Mouse (Mus musculus) myocyte (in vitro differentiated cells): ENCODE measurements around the gene Notch2.

Experiments used
- CEBPB ChIP-seq: IDR thresholded peaks from 2 replicates; pipeline ENCODE4 v1.6.1; 2011; ENCODE audit warnings: mild to moderate bottlenecking, moderate library complexity; ENCODE audit not compliant: poor library complexity, insufficient read depth, severe bottlenecking
- MAX ChIP-seq: IDR thresholded peaks from one replicate; pipeline ENCODE4 v1.6.1; 2011; ENCODE audit warnings: low read depth, mild to moderate bottlenecking, control low read depth
- MYOD1 ChIP-seq, 3 experiments: IDR thresholded peaks; one replicate each; pipeline ENCODE4 v1.6.1; 2011; ENCODE audit warnings: control low read depth in 2 of 3, low read depth in 2 of 3, mild to moderate bottlenecking in 2 of 3, moderate library complexity in 1 of 3; ENCODE audit not compliant: insufficient read length in 2 of 3, control insufficient read depth in 1 of 3
- MYOG ChIP-seq, 3 experiments: IDR thresholded peaks; one replicate each; pipeline ENCODE4 v1.6.1; 2011; ENCODE audit warnings: control low read depth in 2 of 3, low read depth in 2 of 3, mild to moderate bottlenecking in 2 of 3; ENCODE audit not compliant: insufficient read length in 2 of 3, control insufficient read depth in 1 of 3, insufficient read depth in 1 of 3
- POLR2A ChIP-seq: IDR thresholded peaks from one replicate; pipeline ENCODE4 v1.6.1; 2011; ENCODE audit warnings: low read depth, mild to moderate bottlenecking, control low read depth, moderate library complexity; ENCODE audit not compliant: insufficient read length
- POLR2AphosphoS2 ChIP-seq: IDR thresholded peaks from one replicate; pipeline ENCODE4 v1.6.1; 2011; ENCODE audit warnings: low read depth, control low read depth; ENCODE audit not compliant: insufficient read length
- TCF12 ChIP-seq: IDR thresholded peaks from one replicate; pipeline ENCODE4 v1.6.1; 2011; ENCODE audit warnings: mild to moderate bottlenecking, control low read depth; ENCODE audit not compliant: poor library complexity, insufficient read depth, severe bottlenecking
- TCF3 ChIP-seq: IDR thresholded peaks from one replicate; pipeline ENCODE4 v1.6.1; 2011; ENCODE audit warnings: low read depth, control low read depth; ENCODE audit not compliant: insufficient read length
- USF1 ChIP-seq: IDR thresholded peaks from one replicate; pipeline ENCODE4 v1.6.1; 2011; ENCODE audit warnings: low read depth, mild to moderate bottlenecking, control low read depth, moderate library complexity

DNA sequence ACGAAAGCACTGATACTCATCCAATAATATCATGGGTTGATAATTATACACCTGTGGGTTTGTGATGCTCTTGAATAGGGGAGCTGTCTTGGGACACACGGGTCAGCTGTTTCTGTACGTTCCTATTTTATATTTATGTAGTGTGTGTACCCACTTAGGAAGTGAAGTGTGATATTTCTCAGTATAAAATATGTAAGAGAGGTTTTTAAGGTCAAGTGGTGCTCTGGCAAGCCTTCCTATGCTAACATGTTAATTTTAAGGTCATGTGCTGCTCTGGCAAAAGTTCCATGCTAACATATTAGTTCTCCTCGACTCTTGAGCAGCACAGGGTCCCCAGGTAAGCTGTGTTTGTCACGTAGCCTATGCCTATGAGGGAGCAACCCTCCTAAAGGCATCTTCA is 6.4 kb upstream of the Notch2 start:
- TF ChIP-seq TCF12, result no peak
- no peak for TF ChIP-seq CEBPB
- no peak for TF ChIP-seq POLR2A
- no peak for TF ChIP-seq USF1
- no peak for TF ChIP-seq POLR2AphosphoS2
- no peak for TF ChIP-seq MYOG (IDR thresholded peaks at IDR 0.05; ENCODE audit: control insufficient read depth in 1 of 3, insufficient read depth in 1 of 3, insufficient read length in 2 of 3, low read depth in 2 of 3)
- TF ChIP-seq MAX, result no peak
- TF ChIP-seq TCF3, result no peak
- TF ChIP-seq MYOD1 (IDR thresholded peaks at IDR 0.05; ENCODE audit: control insufficient read depth in 1 of 3, insufficient read length in 2 of 3, low read depth in 2 of 3), result no peak
